Mouse (Mus musculus): ENCODE data around the gene Stard13.

DNA sequence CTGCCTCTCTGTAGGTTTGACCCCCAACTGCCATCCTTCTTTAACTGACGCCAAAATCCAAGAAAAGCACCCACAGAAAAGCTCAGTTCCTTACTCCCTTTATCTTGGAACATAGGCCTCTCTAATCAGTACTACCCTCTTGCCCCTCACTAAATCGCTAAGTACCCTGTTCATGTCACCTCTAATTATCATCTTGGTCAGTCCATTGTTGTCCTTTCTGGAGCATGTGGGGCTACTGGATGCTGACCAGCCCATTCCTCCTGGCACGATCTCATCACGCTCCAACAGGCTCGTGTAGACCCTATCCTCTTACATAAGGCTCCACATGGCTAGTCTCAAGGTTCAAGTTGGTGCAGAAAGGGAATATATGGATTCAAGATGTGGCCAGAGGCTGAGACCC is 2.8 kb upstream of the Stard13 start:
- TF ChIP-seq CTCF (IDR thresholded peaks at IDR 0.05 in 2 of 3, conservative IDR thresholded peaks at IDR 0.05 in 1 of 3; ENCODE audit: control insufficient read depth in 1 of 3, insufficient read depth in 1 of 3, low read depth in 2 of 3, low read length in 3 of 3, poor library complexity in 1 of 3, severe bottlenecking in 1 of 3) (no peak), SMC3 (IDR thresholded peaks at IDR 0.05; ENCODE audit: low read depth, low read length) (no peak), POLR2A (IDR thresholded peaks at IDR 0.05; ENCODE audit: control insufficient read depth in 1 of 2, insufficient read depth in 1 of 2, low read depth in 1 of 2, low read length in 2 of 2, poor library complexity in 1 of 2) (no peak), EP300 (IDR thresholded peaks at IDR 0.05; ENCODE audit: low read depth in 1 of 2, low read length in 2 of 2) (no peak), USF1 (IDR thresholded peaks at IDR 0.05; ENCODE audit: low read depth, low read length) (no peak), MAX (IDR thresholded peaks at IDR 0.05; ENCODE audit: low read length) (no peak), ZMIZ1 (IDR thresholded peaks at IDR 0.05; ENCODE audit: low read depth, low read length) (no peak), HCFC1 (IDR thresholded peaks at IDR 0.05; ENCODE audit: low read depth, low read length) (no peak), KAT2A (conservative IDR thresholded peaks at IDR 0.05; ENCODE audit: low read depth, low read length) (no peak), BHLHE40 (IDR thresholded peaks at IDR 0.05; ENCODE audit: borderline replicate concordance, low read depth, low read length) (no peak)

Measured in MEL (cell line).